ENCODE assay signal across 8 mouse cellular contexts in the genomic region with DNA sequence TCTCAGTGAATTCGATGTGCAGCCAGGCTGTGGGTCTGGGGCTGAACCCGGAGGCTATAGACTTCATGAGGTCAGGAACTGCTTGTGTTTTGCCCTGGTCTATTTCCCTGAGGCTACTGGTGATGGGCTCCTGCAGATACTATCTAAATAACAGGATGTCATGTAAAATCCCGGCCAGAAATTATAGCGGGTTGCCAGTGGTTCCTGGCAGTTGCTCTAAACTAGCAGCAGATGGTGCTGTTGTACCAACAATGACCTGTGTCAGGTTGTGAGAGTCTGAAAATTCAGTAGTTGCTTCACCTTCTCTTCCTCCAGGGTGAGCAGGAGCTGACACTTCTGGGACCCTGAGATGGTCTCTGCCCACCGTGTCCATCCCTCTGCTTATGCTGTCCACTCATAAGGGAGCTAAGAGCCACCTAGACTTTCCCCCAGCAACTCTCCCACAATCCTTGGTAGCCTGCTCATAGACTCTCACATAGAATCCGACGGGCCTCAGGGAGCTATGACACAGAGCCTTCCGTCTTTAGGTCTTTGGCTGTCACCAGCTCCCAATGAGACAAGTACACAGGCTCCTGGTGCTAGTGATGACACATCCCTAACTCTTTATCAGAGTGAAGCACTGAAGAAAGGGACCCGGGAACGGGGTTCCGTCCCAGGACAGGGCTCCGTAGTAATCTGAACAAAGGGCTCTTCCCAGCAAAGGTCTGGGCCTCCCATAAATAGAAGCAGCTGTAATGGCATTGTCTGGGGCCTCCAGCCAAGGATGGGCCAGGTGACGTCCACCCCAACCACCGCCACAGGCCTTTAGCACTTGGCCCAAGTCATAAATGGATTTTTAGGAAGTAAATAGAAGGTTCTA.
A peak's percentile ranks its signal among the peaks of the same experiment; 100 is the strongest.
DNase-seq lines count a peak whose midpoint lies in the region; ATAC-seq and TF ChIP-seq lines count a peak whose summit lies in the region.

No protein-coding gene starts in this region.

- no peak overlapping the region for H3K4me2 ChIP-seq in heart, postnatal 0 days (ENCODE audit: low read depth, low read length)
- H3K4me2 ChIP-seq in liver, embryonic 14.5 days (ENCODE audit: low read depth), result no peak overlapping the region
- no peak overlapping the region for H3K4me2 ChIP-seq in neural tube, embryonic 15.5 days

- no peak overlapping the region for H3K4me3 ChIP-seq in MEL (ENCODE audit: control insufficient read depth in 1 of 2, insufficient read depth in 1 of 2, low read depth in 2 of 2, low read length in 2 of 2)
- no peak overlapping the region for H3K4me3 ChIP-seq in heart, postnatal 0 days (ENCODE audit: low read depth, low read length)
- no peak overlapping the region for H3K4me3 ChIP-seq in liver, embryonic 14.5 days (ENCODE audit: insufficient read depth in 1 of 2, low read depth in 2 of 2, low read length in 2 of 2)
- no peak overlapping the region for H3K4me3 ChIP-seq in neural tube, embryonic 15.5 days (replicated peaks)

- peak; percentile 17 to 51 (median 37); a peak in 5 of 6 replicates for TF ChIP-seq CTCF in MEL (IDR thresholded peaks at IDR 0.05 in 2 of 3, conservative IDR thresholded peaks at IDR 0.05 in 1 of 3; ENCODE audit: control insufficient read depth in 1 of 3, insufficient read depth in 1 of 3, low read depth in 2 of 3, low read length in 3 of 3, poor library complexity in 1 of 3, severe bottlenecking in 1 of 3)
- peak; percentile 87 for TF ChIP-seq CTCF in heart, postnatal 0 days (IDR thresholded peaks at IDR 0.05; ENCODE audit: low read depth)
- peak; percentile 67 for TF ChIP-seq CTCF in liver, embryonic 14.5 days (IDR thresholded peaks at IDR 0.05; ENCODE audit: low read depth)

- TF ChIP-seq RAD21 in MEL (IDR thresholded peaks at IDR 0.05; ENCODE audit: low read depth, low read length), result peak; percentile 54

- H3K4me1 ChIP-seq in MEL (ENCODE audit: control insufficient read depth in 1 of 2, insufficient read depth in 2 of 2, low read length in 2 of 2), result no peaks in the 10 kb centered on the region
- no peaks in the 10 kb centered on the region for H3K4me1 ChIP-seq in heart, postnatal 0 days (ENCODE audit: control insufficient read depth, insufficient read depth)
- 0 out of 4 replicates have a peak, but pooled peaks cover 0 to 1% of the 10 kb centered on the region in 2 experiments for H3K4me1 ChIP-seq in liver, embryonic 14.5 days (replicated peaks; ENCODE audit: control insufficient read depth in 2 of 2, insufficient read depth in 2 of 2, low read length in 1 of 2)
- peaks cover 2% of the 10 kb centered on the region; the same call in 1 of the 2 replicates for H3K4me1 ChIP-seq in neural tube, embryonic 15.5 days

- no peaks in the 10 kb centered on the region for H3K79me2 ChIP-seq in MEL (ENCODE audit: control insufficient read depth, insufficient read depth, low read length, poor library complexity)

- no peaks in the 10 kb centered on the region for H3K36me3 ChIP-seq in MEL (ENCODE audit: control insufficient read depth in 1 of 2, insufficient read depth in 2 of 2, low read length in 2 of 2)
- peaks cover 17% of the 10 kb centered on the region for H3K36me3 ChIP-seq in heart, postnatal 0 days (replicated peaks; ENCODE audit: control insufficient read depth, insufficient read depth, low read length)
- no peaks in the 10 kb centered on the region for H3K36me3 ChIP-seq in liver, embryonic 14.5 days (replicated peaks; ENCODE audit: control insufficient read depth, insufficient read depth, low read depth)
- peaks cover 16% of the 10 kb centered on the region for H3K36me3 ChIP-seq in neural tube, embryonic 15.5 days

- TF ChIP-seq EP300 in MEL (IDR thresholded peaks at IDR 0.05; ENCODE audit: low read depth in 1 of 2, low read length in 2 of 2), result no peak
- no peak for TF ChIP-seq EP300 in heart, postnatal 0 days (IDR thresholded peaks at IDR 0.05; ENCODE audit: low read depth)
- no peak for TF ChIP-seq EP300 in liver, embryonic 14.5 days (IDR thresholded peaks at IDR 0.05; ENCODE audit: low read depth)

- no peak overlapping the region for H3K27ac ChIP-seq in MEL (ENCODE audit: control insufficient read depth, low read depth, low read length)
- peak overlapping the region; percentile 14; the same call in 1 of the 2 replicates for H3K27ac ChIP-seq in heart, postnatal 0 days (ENCODE audit: low read depth)
- H3K27ac ChIP-seq in liver, embryonic 14.5 days, result no peak overlapping the region
- no peak overlapping the region for H3K27ac ChIP-seq in neural tube, embryonic 15.5 days (replicated peaks)

- H3K27me3 ChIP-seq in MEL (ENCODE audit: control insufficient read depth in 1 of 2, insufficient read depth in 2 of 2, low read length in 2 of 2), result no peaks in the 10 kb centered on the region
- H3K27me3 ChIP-seq in heart, postnatal 0 days (ENCODE audit: control insufficient read depth, insufficient read depth, low read length), result no peaks in the 10 kb centered on the region
- H3K27me3 ChIP-seq in liver, embryonic 14.5 days (ENCODE audit: control insufficient read depth, insufficient read depth, low read length), result no peaks in the 10 kb centered on the region
- H3K27me3 ChIP-seq in neural tube, embryonic 15.5 days (replicated peaks), result no peaks in the 10 kb centered on the region

- no peak overlapping the region for H3K9ac ChIP-seq in MEL (ENCODE audit: control insufficient read depth, low read depth, low read length, poor library complexity, severe bottlenecking)
- no peak overlapping the region for H3K9ac ChIP-seq in heart, postnatal 0 days (replicated peaks; ENCODE audit: low read depth, low read length)
- no peak overlapping the region for H3K9ac ChIP-seq in liver, embryonic 14.5 days (replicated peaks)
- no peak overlapping the region for H3K9ac ChIP-seq in neural tube, embryonic 15.5 days (replicated peaks)

- TF ChIP-seq POLR2A in MEL (IDR thresholded peaks at IDR 0.05; ENCODE audit: control insufficient read depth in 1 of 2, insufficient read depth in 1 of 2, low read depth in 1 of 2, low read length in 2 of 2, poor library complexity in 1 of 2), result no peak

- no peaks in the 10 kb centered on the region for H3K9me3 ChIP-seq in MEL (replicated peaks; ENCODE audit: insufficient read depth, low read length)
- no peaks in the 10 kb centered on the region for H3K9me3 ChIP-seq in heart, postnatal 0 days (replicated peaks; ENCODE audit: control insufficient read depth, low read length)
- no peaks in the 10 kb centered on the region for H3K9me3 ChIP-seq in liver, embryonic 14.5 days (ENCODE audit: control insufficient read depth, low read length)
- H3K9me3 ChIP-seq in neural tube, embryonic 15.5 days (replicated peaks), result no peaks in the 10 kb centered on the region

- WGBS in heart, postnatal 0 days, result 38% methylated on average over 14 of the region's 14 CpGs
- WGBS in liver, embryonic 14.5 days (ENCODE audit: insufficient replicate concordance), result 49% methylated on average over 14 of the region's 14 CpGs
- WGBS in neural tube, embryonic 15.5 days, result 52% methylated on average over 14 of the region's 14 CpGs

- DNase-seq in MEL (ENCODE audit: low read depth, low spot score), result peak; percentile 27
- peak; percentile 92 for DNase-seq in brain, adult 2 months (ENCODE audit: low read depth, low spot score)
- DNase-seq in fibroblast of lung, adult 2 months (ENCODE audit: low read depth), result peak; percentile 21
- DNase-seq in heart, postnatal 0 days (ENCODE audit: low spot score), result peak; percentile 83
- DNase-seq in kidney, postnatal 10 days, result peak; percentile 73
- DNase-seq in liver, embryonic 14.5 days (ENCODE audit: low read depth in 3 of 3, low spot score in 3 of 3), result no peak
- DNase-seq in spleen, adult 12 weeks (ENCODE audit: low spot score), result no peak

- ATAC-seq in heart, postnatal 0 days (ENCODE audit: insufficient read depth, low read depth), result peak; percentile 57
- ATAC-seq in liver, embryonic 14.5 days (ENCODE audit: insufficient read depth), result no peak
- ATAC-seq in neural tube, embryonic 15.5 days (ENCODE audit: low FRiP score), result peak; percentile 71

TF ChIP-seq in MEL, 35 proteins besides CTCF, POLR2A, EP300 and RAD21:
- peak; percentile 32; the same call in 1 of the 2 replicates for TF ChIP-seq SMC3 (IDR thresholded peaks at IDR 0.05; ENCODE audit: low read depth, low read length)
- TF ChIP-seq GABPA (IDR thresholded peaks at IDR 0.05; ENCODE audit: low read depth, low read length), result no peak

Comparison
In these comparisons a context has a peak if more than half of its experiments do, and no peak if none do; other contexts are left out.
1. DNase-seq: peak in MEL (single experiment), brain, adult 2 months (single experiment), fibroblast of lung, adult 2 months (single experiment), heart, postnatal 0 days (single experiment) and kidney, postnatal 10 days (single experiment); none in liver, embryonic 14.5 days (0 of 3) and spleen, adult 12 weeks (single experiment).
2. CTCF ChIP-seq: peak in every context shown above with its lines; median percentile 87 in heart, postnatal 0 days; 67 in liver, embryonic 14.5 days; 37 in MEL.